Mouse (Mus musculus) CH12.LX (cell line): ENCODE measurements at regions not wholly inside any gene's neighbourhood (a gene's known extent, or its start where the extent isn't known, plus 50 kb on each side); places are given as distances from the start of the nearest gene placed in this dataset.
"Not testable (repeated sequence)": the region's sequence is repeated elsewhere in the genome, so short reads cannot be mapped to it uniquely, and the experiment has no call there.

Experiments
- DNase-seq: peaks from one replicate; pipeline ENCODE4 v3.0.0-alpha.2; 2013; ENCODE audit errors: extremely low read depth
- H3K27ac ChIP-seq: 2 replicates; pipeline ENCODE4 v1.5.1; 2012; ENCODE audit warnings: low read depth, mild to moderate bottlenecking, control low read depth, moderate library complexity; ENCODE audit not compliant: insufficient read depth
- H3K27me3 ChIP-seq: replicated peaks from 2 replicates; pipeline ENCODE3; 2012; ENCODE audit warnings: inconsistent platforms
- H3K36me3 ChIP-seq, 2 experiments: replicated peaks in 1 of 2; 2 replicates each; pipeline versions ENCODE3 to v1.6.1; 2012; ENCODE audit warnings: inconsistent platforms in 1 of 2, low read length in 1 of 2, mild to moderate bottlenecking in 1 of 2, mixed read lengths in 1 of 2, moderate library complexity in 1 of 2; ENCODE audit not compliant: control insufficient read depth in 1 of 2, insufficient read depth in 1 of 2
- H3K4me1 ChIP-seq, 2 experiments: 2 replicates each; pipeline ENCODE4 v1.6.1; 2012; ENCODE audit warnings: inconsistent platforms in 1 of 2, moderate library complexity in 1 of 2; ENCODE audit not compliant: insufficient read depth in 2 of 2, control insufficient read depth in 1 of 2
- H3K4me2 ChIP-seq: 2 replicates; pipeline ENCODE4 v1.6.1; 2012; ENCODE audit warnings: low read depth, mild to moderate bottlenecking, control low read depth; ENCODE audit not compliant: poor library complexity, insufficient read depth, severe bottlenecking
- H3K4me3 ChIP-seq, 3 experiments: fragments of 150-350 bp in 1 of 3; sonication (generic) in 1 of 3; replicated peaks in 1 of 3; 2 replicates each; pipeline versions ENCODE3 to v1.5.1; 2011 to 2012; ENCODE audit warnings: low read depth in 2 of 3, low read length in 2 of 3, mild to moderate bottlenecking in 2 of 3, moderate library complexity in 2 of 3, control low read depth in 1 of 3, improper control_type of control experiment in 1 of 3, inconsistent platforms in 1 of 3, mixed read lengths in 1 of 3; ENCODE audit not compliant: poor library complexity in 1 of 3
- H3K79me2 ChIP-seq: replicated peaks from 2 replicates; pipeline ENCODE4 v1.6.1; 2012; ENCODE audit warnings: mild to moderate bottlenecking, moderate library complexity; ENCODE audit not compliant: control insufficient read depth, poor library complexity, insufficient read depth, severe bottlenecking; ENCODE audit errors: extremely low read depth
- H3K9ac ChIP-seq: 2 replicates; pipeline ENCODE4 v1.6.1; 2012; ENCODE audit warnings: low read depth, mild to moderate bottlenecking, control low read depth, moderate library complexity; ENCODE audit not compliant: insufficient read depth
- H3K9me3 ChIP-seq: replicated peaks from 2 replicates; pipeline ENCODE3; 2012; ENCODE audit warnings: low read length, inconsistent platforms, mixed read lengths
- CHD2 ChIP-seq: IDR thresholded peaks from 2 replicates; pipeline ENCODE4 v1.6.1; 2011; ENCODE audit warnings: low read length, improper control_type of control experiment
- EP300 ChIP-seq: IDR thresholded peaks from 2 replicates; pipeline ENCODE4 v1.6.1; 2011; ENCODE audit warnings: low read length, improper control_type of control experiment
- ETS1 ChIP-seq: conservative IDR thresholded peaks from 2 replicates; pipeline ENCODE4 v1.6.1; 2012; ENCODE audit warnings: low read depth, mild to moderate bottlenecking, inconsistent platforms, low read length, improper control_type of control experiment, moderate library complexity
- GABPA ChIP-seq: IDR thresholded peaks from 2 replicates; pipeline ENCODE4 v1.6.1; 2012; ENCODE audit warnings: low read depth, low read length, improper control_type of control experiment, inconsistent platforms; ENCODE audit not compliant: insufficient replicate concordance
- HCFC1 ChIP-seq: IDR thresholded peaks from 2 replicates; pipeline ENCODE4 v1.6.1; 2012; ENCODE audit warnings: low read depth, mild to moderate bottlenecking, inconsistent platforms, low read length, improper control_type of control experiment
- IRF4 ChIP-seq: IDR thresholded peaks from 2 replicates; pipeline ENCODE4 v1.6.1; 2014; ENCODE audit warnings: low read depth, mild to moderate bottlenecking, inconsistent platforms, low read length, improper control_type of control experiment
- JUND ChIP-seq: conservative IDR thresholded peaks from 2 replicates; pipeline ENCODE4 v1.6.1; 2011; ENCODE audit warnings: low read depth, low read length, improper control_type of control experiment
- MAZ ChIP-seq: IDR thresholded peaks from 2 replicates; pipeline ENCODE4 v1.6.1; 2012; ENCODE audit warnings: low read depth, mild to moderate bottlenecking, inconsistent platforms, low read length, improper control_type of control experiment, moderate library complexity
- MYC ChIP-seq: IDR thresholded peaks from 2 replicates; pipeline ENCODE4 v1.6.1; 2011; ENCODE audit warnings: low read depth, mild to moderate bottlenecking, improper control_type of control experiment, low read length
- NELFE ChIP-seq: IDR thresholded peaks from 2 replicates; pipeline ENCODE4 v1.6.1; 2011; ENCODE audit warnings: low read depth, low read length, improper control_type of control experiment
- PAX5 ChIP-seq: IDR thresholded peaks from 2 replicates; pipeline ENCODE4 v1.6.1; 2012; ENCODE audit warnings: low read length, inconsistent platforms, mixed read lengths
- RAD21 ChIP-seq: IDR thresholded peaks from 2 replicates; pipeline ENCODE4 v1.6.1; 2011; ENCODE audit warnings: low read depth, mild to moderate bottlenecking, low read length, improper control_type of control experiment, moderate library complexity
- RCOR1 ChIP-seq: conservative IDR thresholded peaks from 2 replicates; pipeline ENCODE4 v1.6.1; 2012; ENCODE audit warnings: low read depth, mild to moderate bottlenecking, inconsistent platforms, low read length, improper control_type of control experiment
- SIN3A ChIP-seq: IDR thresholded peaks from 2 replicates; pipeline ENCODE4 v1.6.1; 2012; ENCODE audit warnings: low read length, improper control_type of control experiment, inconsistent platforms
- USF1 ChIP-seq: IDR thresholded peaks from 2 replicates; pipeline ENCODE4 v1.6.1; 2014; ENCODE audit warnings: low read depth, mild to moderate bottlenecking, inconsistent platforms, low read length, improper control_type of control experiment
- ZMIZ1 ChIP-seq: IDR thresholded peaks from 2 replicates; pipeline ENCODE4 v1.6.1; 2012; ENCODE audit warnings: low read depth, mild to moderate bottlenecking, inconsistent platforms, low read length, improper control_type of control experiment
- ZNF384 ChIP-seq: IDR thresholded peaks from 2 replicates; pipeline ENCODE4 v1.6.1; 2012; ENCODE audit warnings: low read depth, low read length, improper control_type of control experiment, inconsistent platforms
- dilution Hi-C: fragments of 300-500 bp; cut with MboI; formaldehyde crosslinking; loops from 2 replicates; pipeline ENCODE4 v1.14.3; 2020; ENCODE audit warnings: low sequenced_read_pairs; ENCODE audit not compliant: extremely low pct_unique_long_range_greater_than_20kb, extremely low pct_ligation_motif_present
- in situ Hi-C: fragments of 300-500 bp; cut with MboI; formaldehyde crosslinking; loops from 3 replicates; pipeline ENCODE4 v1.14.3; 2019; ENCODE audit warnings: low sequenced_read_pairs, low pct_ligation_motif_present, low pct_unique_long_range_greater_than_20kb, mixed read lengths

- Histone ChIP-seq H3K36me3 (no peaks in the 10 kb centered on the region), H3K27me3 (no peaks in the 10 kb centered on the region)
- in situ Hi-C loops: no loop called here
- no peak for DNase-seq
- TF ChIP-seq PAX5: no peak
- no peak for TF ChIP-seq USF1
- no peak for TF ChIP-seq GABPA
- TF ChIP-seq IRF4: no peak
- TF ChIP-seq EP300: no peak
- TF ChIP-seq, all 38 proteins: peak for 0
- Histone ChIP-seq H3K4me1 (no peaks in the 10 kb centered on the region), H3K79me2 (no peaks in the 10 kb centered on the region), H3K4me2 (no peak overlapping the region), H3K9ac (no peak overlapping the region), H3K27ac (no peak overlapping the region), H3K9me3 (peaks cover 16% of the 10 kb centered on the region), H3K4me3 (no peak overlapping the region)
- dilution Hi-C loops: no loop called here
These were observed 656.1 kb downstream of the Tecrl start for GRCm38 (mm10) chr5:82698942-82699341.

GRCm38 (mm10) chr5:82683437-82683836 lies 671.6 kb downstream of the Tecrl start:
- Histone ChIP-seq H3K79me2 (no peaks in the 10 kb centered on the region), H3K27me3 (no peaks in the 10 kb centered on the region), H3K4me2 (no peak overlapping the region), H3K9me3 (peaks cover 6% of the 10 kb centered on the region), H3K36me3 (no peaks in the 10 kb centered on the region), H3K27ac (no peak overlapping the region), H3K9ac (no peak overlapping the region), H3K4me1 (no peaks in the 10 kb centered on the region), H3K4me3 (no peak overlapping the region)
- in situ Hi-C loops (no loop called here), dilution Hi-C loops (no loop called here)
- no peak for TF ChIP-seq NELFE
- TF ChIP-seq JUND: no peak
- no peak for TF ChIP-seq MYC
- no peak for TF ChIP-seq HCFC1
- no peak for TF ChIP-seq SIN3A
- TF ChIP-seq USF1: no peak
- TF ChIP-seq ZNF384: no peak
- TF ChIP-seq RAD21: no peak
- TF ChIP-seq PAX5: no peak
- TF ChIP-seq ETS1: no peak
- no peak for TF ChIP-seq CHD2
- no peak for TF ChIP-seq MAZ
- TF ChIP-seq GABPA: no peak
- no peak for DNase-seq

GRCm38 (mm10) chr5:82664121-82664520 lies 690.9 kb downstream of the Tecrl start:
- no peak overlapping the region for H3K9ac ChIP-seq
- in situ Hi-C loops (no loop called here), dilution Hi-C loops (no loop called here)
- H3K4me3 ChIP-seq: no peak overlapping the region
- peaks cover 13% of the 10 kb centered on the region for H3K9me3 ChIP-seq
- DNase-seq: no peak
- no peaks in the 10 kb centered on the region for H3K36me3 ChIP-seq
- no peak for TF ChIP-seq ZMIZ1
- TF ChIP-seq USF1: no peak
- no peak for TF ChIP-seq CHD2
- TF ChIP-seq RCOR1: no peak
- no peaks in the 10 kb centered on the region for H3K4me1 ChIP-seq
- no peak overlapping the region for H3K4me2 ChIP-seq
- H3K27me3 ChIP-seq: no peaks in the 10 kb centered on the region
- no peaks in the 10 kb centered on the region for H3K79me2 ChIP-seq
- no peak overlapping the region for H3K27ac ChIP-seq

GRCm38 (mm10) chr5:82653637-82654036 lies 701.4 kb downstream of the Tecrl start:
- H3K9me3 ChIP-seq, H3K9ac ChIP-seq, H3K4me3 ChIP-seq, H3K79me2 ChIP-seq, in situ Hi-C loops, H3K27ac ChIP-seq, H3K36me3 ChIP-seq, dilution Hi-C loops, H3K4me2 ChIP-seq, H3K27me3 ChIP-seq, H3K4me1 ChIP-seq, DNase-seq: not testable (repeated sequence)
